13 mouse cellular contexts compared by ENCODE assay signal in the genomic region with DNA sequence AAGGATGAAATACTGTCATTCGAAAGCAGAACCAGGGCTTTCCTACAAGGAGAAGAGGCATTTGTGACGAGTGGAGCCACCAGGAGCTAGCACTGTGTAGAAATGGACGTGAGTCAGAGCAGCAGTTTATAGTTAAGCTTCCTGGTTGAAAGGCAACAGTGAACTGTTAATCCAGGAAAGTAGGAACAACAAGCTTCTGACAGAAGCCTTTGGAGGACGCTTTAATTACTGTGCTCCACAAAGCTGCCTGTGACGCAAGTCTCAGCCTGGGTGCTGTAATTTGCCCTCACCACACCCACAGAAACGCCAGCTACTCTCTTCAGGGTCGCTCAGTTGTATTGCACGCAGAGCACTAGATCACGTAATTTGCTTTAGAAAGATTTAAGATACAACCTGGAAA. TPM values are rescaled to one million over a fixed set of nuclear protein-coding genes. Genes with fewer than 3 reads are reported as not detected.
DNase-seq lines count a peak whose midpoint lies in the region; ATAC-seq and TF ChIP-seq lines count a peak whose summit lies in the region.
"Had no signal": no experiment of that assay in that cellular context is flagged by ENCODE, and none has a peak within 500 bp of the region (broad histone marks: within the 10 kb centered on the region; RNA-seq: fewer than 3 reads in every experiment).

No protein-coding gene starts in this region.

- TF ChIP-seq CTCF in gastrocnemius, adult 2 months (IDR thresholded peaks at IDR 0.05), result no peak

- no peak overlapping the region for H3K4me2 ChIP-seq in forebrain, embryonic 14.5 days (ENCODE audit: low read length)
- no peak overlapping the region for H3K4me2 ChIP-seq in forebrain, embryonic 11.5 days (ENCODE audit: low read depth, low read length, severe bottlenecking)
- H3K4me2 ChIP-seq: liver, embryonic 12.5 days had no signal

- intact Hi-C loops in gastrocnemius, adult 2 months (cut with DNase I), result no loop called here

- WGBS in forebrain, embryonic 14.5 days, result 19% methylated on average over 9 of the region's 9 CpGs
- WGBS in forebrain, embryonic 11.5 days, result 45% methylated on average over 9 of the region's 9 CpGs

- no peaks in the 10 kb centered on the region for H3K27me3 ChIP-seq in forebrain, embryonic 14.5 days (replicated peaks; ENCODE audit: control insufficient read depth, insufficient read depth, low read length)
- H3K27me3 ChIP-seq in forebrain, embryonic 11.5 days (ENCODE audit: control insufficient read depth, insufficient read depth, low read length), result no peaks in the 10 kb centered on the region
- H3K27me3 ChIP-seq: liver, embryonic 12.5 days had no signal

- no peak overlapping the region for H3K9ac ChIP-seq in forebrain, embryonic 14.5 days (ENCODE audit: low read length)
- H3K9ac ChIP-seq in forebrain, embryonic 11.5 days (ENCODE audit: low read length), result no peak overlapping the region; the same call in 1 of the 2 replicates
- H3K9ac ChIP-seq: liver, embryonic 12.5 days had no signal

- no peak for ATAC-seq in forebrain, embryonic 14.5 days
- no peak for ATAC-seq in forebrain, embryonic 11.5 days (replicated peaks; ENCODE audit: low FRiP score)
- ATAC-seq in monocyte, adult 5-6 weeks (replicated peaks; ENCODE audit: insufficient number of reproducible peaks, low FRiP score, low TSS enrichment, poor library complexity, severe bottlenecking), result peak; percentile 46
- ATAC-seq: liver, embryonic 12.5 days had no signal

- no peaks in the 10 kb centered on the region for H3K36me3 ChIP-seq in forebrain, embryonic 14.5 days (ENCODE audit: control insufficient read depth, insufficient read depth, low read length)
- no peaks in the 10 kb centered on the region for H3K36me3 ChIP-seq in forebrain, embryonic 11.5 days (ENCODE audit: control insufficient read depth, insufficient read depth, low read length)
- H3K36me3 ChIP-seq: forebrain, embryonic 10.5 days; liver, embryonic 12.5 days had no signal

- H3K4me1 ChIP-seq in forebrain, embryonic 14.5 days (ENCODE audit: control insufficient read depth, insufficient read depth, low read length), result 0 out of 2 replicates have a peak, but pooled peaks cover 3% of the 10 kb centered on the region
- no peaks in the 10 kb centered on the region for H3K4me1 ChIP-seq in forebrain, embryonic 11.5 days (replicated peaks; ENCODE audit: control insufficient read depth, insufficient read depth, low read length)
- H3K4me1 ChIP-seq: liver, embryonic 12.5 days had no signal

- DNase-seq in forebrain, embryonic 14.5 days (ENCODE audit: low spot score), result peak; percentile 25
- no peak for DNase-seq in forebrain, embryonic 11.5 days (ENCODE audit: low spot score)
- peak; percentile 18 for DNase-seq in NIH3T3 (ENCODE audit: low read depth)
- DNase-seq in fat pad, adult 2 months (ENCODE audit: extremely low read depth, low read depth, low spot score), result peak; percentile 74
- no peak for DNase-seq in kidney, adult 9 months
- DNase-seq in gastrocnemius, adult 2 months, result no peak
- DNase-seq in urinary bladder, postnatal 10 days (ENCODE audit: low spot score), result no peak
- DNase-seq: cerebellum, adult 2 months; kidney, adult 11 months; thymus, adult 18-20 months had no signal

- H3K9me3 ChIP-seq in forebrain, embryonic 14.5 days (replicated peaks; ENCODE audit: control insufficient read depth, low read length), result no peaks in the 10 kb centered on the region
- no peaks in the 10 kb centered on the region for H3K9me3 ChIP-seq in forebrain, embryonic 11.5 days (ENCODE audit: control insufficient read depth, low read length)
- H3K9me3 ChIP-seq: forebrain, embryonic 10.5 days; liver, embryonic 12.5 days had no signal

- no peak overlapping the region for H3K4me3 ChIP-seq in forebrain, embryonic 14.5 days (ENCODE audit: low read depth, low read length)
- no peak overlapping the region for H3K4me3 ChIP-seq in forebrain, embryonic 11.5 days (ENCODE audit: low read depth, low read length)
- H3K4me3 ChIP-seq in gastrocnemius, adult 2 months, result no peak overlapping the region
- H3K4me3 ChIP-seq: forebrain, embryonic 10.5 days; liver, embryonic 12.5 days had no signal

- H3K27ac ChIP-seq in forebrain, embryonic 14.5 days (ENCODE audit: low read depth, low read length), result no peak overlapping the region
- H3K27ac ChIP-seq in forebrain, embryonic 11.5 days (ENCODE audit: low read depth, low read length), result no peak overlapping the region
- no peak overlapping the region for H3K27ac ChIP-seq in gastrocnemius, adult 2 months
- H3K27ac ChIP-seq: forebrain, embryonic 10.5 days; liver, embryonic 12.5 days had no signal

RNA-seq across cellular contexts. Expression of gene Mcub, which starts 33.4 kb away (rescaled TPM):
- polyA plus RNA-seq in forebrain, embryonic 14.5 days (2014; fragmentation: Nextera tagmentation; extraction: Ambion mirVana), result 6.6 and 7.8 TPM in 2 replicates
- 3.2 and 4.3 TPM in 2 replicates for polyA plus RNA-seq in forebrain, embryonic 11.5 days (2014; fragmentation: Nextera tagmentation; extraction: Ambion mirVana)
- total RNA-seq in monocyte, adult 5-6 weeks (2017), result 28.2 to 53.7 TPM (median 52.6 TPM) in 3 replicates
- total RNA-seq in gastrocnemius, adult 2 months (2021), result 1 to 10 TPM in 1 of 2 experiments, under 1 TPM in 1; 0.82 to 1.1 TPM

RNA-seq across cellular contexts. Expression of gene Casp6, which starts 35.3 kb away (rescaled TPM):
- polyA plus RNA-seq in forebrain, embryonic 14.5 days (2014; fragmentation: Nextera tagmentation; extraction: Ambion mirVana), result 39.4 and 42.3 TPM in 2 replicates
- polyA plus RNA-seq in forebrain, embryonic 11.5 days (2014; fragmentation: Nextera tagmentation; extraction: Ambion mirVana), result 62.8 and 64.7 TPM in 2 replicates
- 9.5 to 15.4 TPM (median 11.7 TPM) in 3 replicates for total RNA-seq in monocyte, adult 5-6 weeks (2017)
- total RNA-seq in gastrocnemius, adult 2 months (2021), result 1 to 10 TPM; 2.2 to 2.6 TPM

RNA-seq across cellular contexts. Expression of gene Pla2g12a, which starts 58.2 kb away (rescaled TPM):
- 38.6 TPM in 2 replicates for polyA plus RNA-seq in forebrain, embryonic 14.5 days (2014; fragmentation: Nextera tagmentation; extraction: Ambion mirVana)
- polyA plus RNA-seq in forebrain, embryonic 11.5 days (2014; fragmentation: Nextera tagmentation; extraction: Ambion mirVana), result 33.7 and 39.0 TPM in 2 replicates
- 1.3 to 6.7 TPM (median 4.7 TPM) in 3 replicates for total RNA-seq in monocyte, adult 5-6 weeks (2017)
- 100 to 1,000 TPM in 1 of 2 experiments, 10 to 100 TPM in 1; 86.2 to 154 TPM for total RNA-seq in gastrocnemius, adult 2 months (2021)

Comparison
In these comparisons a context has a peak if more than half of its experiments do, and no peak if none do; other contexts are left out.
1. DNase-seq: peak in forebrain, embryonic 14.5 days (single experiment), NIH3T3 (single experiment) and fat pad, adult 2 months (single experiment); none in forebrain, embryonic 11.5 days (single experiment), kidney, adult 9 months (single experiment), gastrocnemius, adult 2 months (single experiment) and urinary bladder, postnatal 10 days (single experiment).
2. RNA of gene Mcub, which starts 33.4 kb away (total RNA-seq): 28.2 to 53.7 TPM in monocyte, adult 5-6 weeks; 0.82 to 1.1 TPM in gastrocnemius, adult 2 months; every median in the first group is over 10 times any median in the second.
3. RNA of gene Pla2g12a, which starts 58.2 kb away (total RNA-seq): 86.2 to 154 TPM in gastrocnemius, adult 2 months; 1.3 to 6.7 TPM in monocyte, adult 5-6 weeks; every median in the first group is over 10 times any median in the second.